Mouse (Mus musculus): ENCODE data around the gene Nags.
"Not testable (repeated sequence)": the region's sequence is repeated elsewhere in the genome, so short reads cannot be mapped to it uniquely, and the experiment has no call there.

Nags gene

GRCm38 (mm10) chr11:102158024-102158423, 12.7 kb downstream of the Nags start:
- DNase-seq = not testable (repeated sequence)

GRCm38 (mm10) chr11:102159781-102160180, 14.5 kb downstream of the Nags start:
- no peak for DNase-seq

GRCm38 (mm10) chr11:102165971-102166722, 20.8 kb downstream of the Nags start:
- no peak for DNase-seq

GRCm38 (mm10) chr11:102167539-102167938, 22.2 kb downstream of the Nags start:
- DNase-seq = no peak

- DNase-seq = no peak
These were observed 23.4 kb downstream of the Nags start for GRCm38 (mm10) chr11:102168689-102169088.

- DNase-seq = no peak
These were observed 34.5 kb downstream of the Nags start for GRCm38 (mm10) chr11:102179836-102180235.

- DNase-seq = no peak
These were observed 38.9 kb downstream of the Nags start for GRCm38 (mm10) chr11:102184253-102184645.

GRCm38 (mm10) chr11:102184646-102185495, 39.6 kb downstream of the Nags start, which contains the start of gene Lsm12:
Lsm12 (minus strand) TSS chr11:102185296.
- DNase-seq = peak; percentile 95

GRCm38 (mm10) chr11:102185677-102186076, 40.4 kb downstream of the Nags start:
- no peak for DNase-seq

- DNase-seq = peak; percentile 66
These were observed 40.9 kb downstream of the Nags start for GRCm38 (mm10) chr11:102186235-102186634.

GRCm38 (mm10) chr11:102188980-102189379, 43.7 kb downstream of the Nags start:
- no peak for DNase-seq

GRCm38 (mm10) chr11:102189461-102190436, 44.4 kb downstream of the Nags start, which contains the start of gene G6pc3:
G6pc3 (plus strand) TSS chr11:102189620.
- DNase-seq = peak; percentile 97

GRCm38 (mm10) chr11:102190848-102191247, 45.5 kb downstream of the Nags start:
- no peak for DNase-seq

- no peak for DNase-seq
These were observed 48.5 kb downstream of the Nags start for GRCm38 (mm10) chr11:102193657-102194440.

- no peak for DNase-seq
These were observed 50.9 kb downstream of the Nags start for GRCm38 (mm10) chr11:102196018-102196797.

- DNase-seq = no peak
These were observed 52.9 kb downstream of the Nags start for GRCm38 (mm10) chr11:102198245-102198644.
